Mouse (Mus musculus) layer of hippocampus, adult 9-10 months (tissue): Measurements from ENCODE around the gene Neurog2.

Experiments
- DNase-seq: peaks from one replicate; pipeline ENCODE4 v3.0.0; 2022; ENCODE audit warnings: low spot score

The Neurog2 gene

GRCm38 (mm10) chr3:127646156-127646825 is 13.4 kb downstream of the Neurog2 start:
- DNase-seq, result no peak

- DNase-seq, result no peak
These were observed 19.1 kb downstream of the Neurog2 start for GRCm38 (mm10) chr3:127651742-127652653.

DNA sequence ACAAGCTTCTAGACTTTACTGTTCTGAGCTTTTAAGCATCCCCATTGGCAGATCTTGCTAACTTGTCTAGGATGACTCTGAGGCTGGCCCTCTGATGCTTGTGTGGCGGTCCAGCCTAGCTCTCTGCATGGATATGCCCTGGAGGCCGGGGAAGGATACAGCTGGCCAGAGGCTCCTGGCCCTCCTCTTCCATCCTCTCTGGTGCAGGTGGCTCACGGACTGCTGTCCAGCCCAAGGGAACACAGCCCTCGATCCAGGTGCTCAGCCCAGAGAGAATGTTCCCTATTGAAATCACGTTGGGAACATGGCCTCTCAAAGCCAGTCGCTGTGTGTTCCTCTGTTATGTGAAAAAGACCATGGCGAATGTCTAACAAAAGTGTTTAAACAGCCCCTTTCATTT is 27.8 kb downstream of the Neurog2 start:
- DNase-seq, result no peak

DNA sequence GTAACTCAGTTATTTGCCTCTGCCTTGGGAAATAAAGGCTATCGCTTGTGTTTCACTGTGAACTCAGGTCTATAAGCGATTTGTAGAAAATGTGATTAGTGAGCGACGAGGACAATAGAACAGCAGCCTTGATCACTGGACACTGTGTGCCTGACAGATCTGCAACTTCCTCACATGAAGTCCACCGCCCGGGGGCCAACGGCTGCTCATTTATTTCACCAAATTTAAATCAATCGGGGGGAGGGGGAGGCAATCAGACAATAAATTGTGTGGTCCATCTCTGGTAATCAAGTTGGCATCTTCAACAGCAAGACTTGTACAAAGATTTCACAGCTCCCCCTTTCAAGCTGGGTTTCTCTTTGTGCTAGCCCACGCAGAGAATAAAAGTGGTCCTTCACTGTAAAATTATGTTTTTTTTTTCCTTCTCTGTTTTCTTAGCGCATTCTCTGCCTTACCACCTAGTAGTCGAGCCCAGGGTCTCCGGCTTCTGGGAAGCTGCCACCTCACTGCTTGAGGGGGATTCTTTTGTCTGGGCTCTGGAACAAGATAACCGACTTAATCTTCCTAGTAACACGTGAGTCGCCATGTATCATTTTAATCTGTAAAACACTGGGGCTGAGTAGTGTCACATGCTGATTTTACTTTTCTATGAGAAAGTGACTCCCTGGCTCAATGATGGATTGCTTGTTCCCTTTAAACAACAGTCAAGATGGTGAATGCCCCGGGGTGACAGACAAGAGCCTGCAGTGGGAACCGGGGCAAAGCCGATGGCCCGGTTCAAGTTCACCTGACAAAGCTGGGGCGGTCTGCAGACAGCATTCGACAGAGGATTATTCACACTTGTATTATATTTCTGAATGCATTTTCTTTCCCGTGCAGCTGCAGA is 29.0 kb downstream of the Neurog2 start:
- DNase-seq, result no peak

DNA sequence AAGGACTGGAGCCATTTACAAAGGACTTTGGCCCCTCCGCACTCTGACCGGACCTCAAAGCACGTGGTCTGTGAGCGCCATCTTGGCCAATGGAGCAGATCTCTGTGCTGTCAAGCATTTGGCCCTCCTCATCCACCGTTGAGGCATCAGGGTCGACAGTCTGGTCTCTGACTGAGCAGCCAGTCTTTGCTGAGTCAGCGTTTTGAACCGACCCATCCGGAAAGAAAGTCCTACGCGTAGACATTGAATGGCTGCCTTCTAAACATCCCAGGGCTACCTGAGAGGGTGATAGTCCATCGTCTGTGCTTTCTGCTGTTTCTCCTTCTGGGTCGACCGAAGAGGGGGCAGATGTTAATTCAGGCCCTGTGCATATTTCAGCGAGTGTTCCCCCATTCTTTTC is 46.8 kb downstream of the Neurog2 start:
- DNase-seq, result no peak
